Mouse (Mus musculus) kidney, adult 2 months (tissue): Measurements from ENCODE around the gene Cars2.

Source experiments
- CTCF ChIP-seq: fragments of 200-500 bp; conservative IDR thresholded peaks from 2 replicates; pipeline ENCODE4 v1.5.1; 2011; ENCODE audit warnings: low read depth, mild to moderate bottlenecking, control low read depth, low read length, moderate library complexity, mixed read lengths; ENCODE audit not compliant: insufficient read depth, insufficient read length
- POLR2A ChIP-seq: fragments of 200-500 bp; IDR thresholded peaks from one replicate; pipeline ENCODE4 v1.6.1; 2011; ENCODE audit warnings: low read depth, low read length, control low read depth

DNA sequence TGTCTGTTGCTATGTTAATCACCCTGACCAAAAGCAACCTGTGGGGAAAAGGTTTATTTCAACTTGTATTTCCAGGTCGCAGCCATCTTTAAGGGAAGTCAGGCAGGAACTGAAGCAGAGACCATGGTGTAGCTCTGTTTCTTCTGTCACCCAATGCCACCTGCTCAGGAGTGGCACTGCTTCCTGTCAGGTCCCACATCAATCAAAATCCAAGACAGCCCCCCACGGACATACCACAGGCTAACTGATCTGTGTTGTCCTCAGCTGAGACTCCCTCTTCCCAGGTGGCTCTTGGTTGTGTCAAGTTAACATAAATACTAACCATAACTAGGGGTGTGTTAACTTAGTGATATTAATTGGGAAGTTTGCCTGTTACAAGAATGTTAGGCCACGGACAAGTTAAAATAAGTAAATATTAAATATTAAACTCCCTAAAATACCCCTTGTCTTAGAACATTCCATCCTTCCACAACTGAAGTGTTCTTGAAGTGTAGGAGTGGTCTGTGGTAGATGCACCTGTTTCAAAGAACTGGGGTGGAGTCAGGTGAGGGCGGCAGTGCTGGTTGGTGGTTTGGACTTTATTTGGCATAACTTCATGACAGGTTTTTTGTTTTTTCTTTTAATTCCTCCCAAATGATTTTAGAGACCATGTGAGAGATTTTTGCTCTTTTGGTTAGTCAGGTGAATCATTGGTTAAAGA, 51.6 kb downstream of the Cars2 start:
- TF ChIP-seq CTCF: no peak
- TF ChIP-seq POLR2A: no peak
